Mouse (Mus musculus): ENCODE measurements around the gene Fcmr. TPM values are rescaled to one million over a fixed set of nuclear protein-coding genes. Genes with fewer than 3 reads are reported as not detected.

Gene Fcmr
- total RNA-seq (2021) = 1 to 10 TPM in 1 of 2 experiments, under 1 TPM in 1; 0.63 to 1.2 TPM

DNA sequence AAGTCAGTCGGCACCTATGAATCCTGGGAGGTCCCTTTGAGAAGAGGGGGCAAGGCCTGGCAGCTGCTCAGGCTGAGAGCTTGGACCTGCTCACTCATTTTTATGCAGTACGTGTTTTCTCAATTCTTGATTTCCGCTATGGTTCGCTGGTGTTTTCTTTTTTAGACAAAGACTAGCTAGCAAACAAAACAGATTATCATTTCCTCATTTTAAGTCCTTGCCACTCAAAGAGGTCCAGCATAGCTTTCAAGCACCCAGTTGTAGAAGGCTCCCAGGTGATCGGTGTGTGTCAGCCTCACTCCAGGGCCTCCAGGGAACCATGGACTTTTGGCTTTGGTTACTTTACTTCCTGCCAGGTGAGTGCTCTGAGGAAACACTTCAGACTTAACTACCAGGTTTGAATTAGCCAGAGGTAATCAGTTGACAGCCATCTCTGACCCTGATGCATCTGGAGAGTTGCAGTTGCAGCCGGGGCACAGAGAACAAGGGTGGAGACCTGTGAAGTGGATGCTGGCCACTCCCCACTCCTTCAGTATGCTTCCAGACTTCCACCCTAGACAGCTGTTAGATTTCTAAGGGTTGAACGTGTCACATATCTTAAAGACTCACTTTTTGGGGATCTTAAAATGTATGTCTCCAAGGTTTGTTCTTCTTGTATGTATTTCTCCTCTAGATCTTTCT lies at the start of gene Fcmr:
Fcmr (plus strand) TSS at position 129 of the 681 bp plus-strand sequence.
- DNase-seq = no peak

DNA sequence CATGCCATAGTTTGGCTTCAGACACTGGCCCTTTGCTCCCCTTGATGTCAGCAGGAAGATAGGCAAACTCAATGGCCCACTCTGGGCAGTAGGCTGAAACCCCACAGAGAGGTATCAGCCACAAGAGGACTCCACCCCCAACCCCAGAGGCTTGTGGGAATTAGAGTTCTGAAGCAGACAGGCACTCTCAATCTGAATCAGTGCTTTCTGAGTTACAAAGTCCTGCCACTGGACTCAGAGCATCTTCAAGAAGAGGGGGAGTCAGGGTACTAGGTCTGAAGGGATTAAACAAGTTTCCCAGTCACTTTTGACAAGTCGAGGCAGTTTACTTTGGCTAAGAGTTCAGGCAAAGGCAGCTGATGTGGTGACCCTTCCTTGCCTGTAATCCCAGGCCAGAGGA lies 45.7 kb upstream of the Fcmr start:
- DNase-seq = no peak

DNA sequence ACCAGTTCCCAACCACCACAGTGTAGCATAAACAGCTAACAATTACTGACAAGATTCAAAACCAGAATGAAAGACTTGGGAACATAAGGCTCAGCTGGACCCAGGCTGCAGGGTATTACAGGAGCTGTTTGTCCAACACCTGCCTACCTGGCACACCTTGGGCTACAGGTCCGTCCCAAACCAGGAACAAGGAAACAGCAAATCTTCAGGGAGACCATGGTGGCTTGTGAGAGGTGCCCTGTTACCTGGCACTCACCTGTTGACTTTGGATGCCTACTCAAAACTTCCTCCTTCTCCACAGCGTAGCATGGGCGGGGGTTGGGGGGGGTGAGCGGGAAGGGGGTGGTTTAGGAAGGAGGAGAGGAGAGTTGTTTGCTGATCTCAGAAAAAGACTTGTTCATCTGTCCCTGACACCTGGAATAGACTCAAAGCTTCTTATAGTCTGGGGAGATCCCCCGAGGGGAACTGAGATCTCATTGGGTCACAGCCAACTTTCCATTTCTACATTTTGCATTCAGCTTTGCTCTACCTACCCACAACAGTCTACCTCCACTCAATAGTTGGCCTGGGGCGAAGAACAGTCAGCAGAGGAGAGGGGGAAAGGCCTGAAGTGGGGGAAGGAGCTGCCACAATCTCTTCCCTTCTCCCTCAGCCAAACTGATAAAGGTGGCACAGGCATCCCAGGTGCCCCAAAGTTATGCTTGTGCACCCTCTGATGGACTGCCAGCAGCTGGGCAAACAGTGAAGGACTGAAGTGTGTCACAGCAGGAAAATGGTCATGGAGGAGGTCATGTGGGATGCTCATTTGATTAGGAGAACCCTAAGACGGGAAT lies 44.9 kb upstream of the Fcmr start:
- no peak for DNase-seq

DNA sequence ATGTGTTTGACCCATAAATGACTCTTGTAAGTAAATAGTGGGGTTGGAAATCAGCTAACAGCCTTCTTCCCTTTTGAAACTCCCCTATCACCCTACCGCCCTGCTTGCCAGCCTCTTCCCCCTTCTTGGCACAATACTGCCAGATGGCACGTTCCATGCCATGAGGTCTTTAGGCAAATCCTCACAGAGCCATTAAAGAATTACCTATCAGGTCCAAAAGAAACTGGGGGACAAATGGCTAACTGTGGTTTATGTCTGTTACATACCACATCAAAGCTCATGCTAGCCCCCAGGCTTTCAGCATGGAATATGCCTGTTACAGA lies 44.4 kb upstream of the Fcmr start:
- no peak for DNase-seq

DNA sequence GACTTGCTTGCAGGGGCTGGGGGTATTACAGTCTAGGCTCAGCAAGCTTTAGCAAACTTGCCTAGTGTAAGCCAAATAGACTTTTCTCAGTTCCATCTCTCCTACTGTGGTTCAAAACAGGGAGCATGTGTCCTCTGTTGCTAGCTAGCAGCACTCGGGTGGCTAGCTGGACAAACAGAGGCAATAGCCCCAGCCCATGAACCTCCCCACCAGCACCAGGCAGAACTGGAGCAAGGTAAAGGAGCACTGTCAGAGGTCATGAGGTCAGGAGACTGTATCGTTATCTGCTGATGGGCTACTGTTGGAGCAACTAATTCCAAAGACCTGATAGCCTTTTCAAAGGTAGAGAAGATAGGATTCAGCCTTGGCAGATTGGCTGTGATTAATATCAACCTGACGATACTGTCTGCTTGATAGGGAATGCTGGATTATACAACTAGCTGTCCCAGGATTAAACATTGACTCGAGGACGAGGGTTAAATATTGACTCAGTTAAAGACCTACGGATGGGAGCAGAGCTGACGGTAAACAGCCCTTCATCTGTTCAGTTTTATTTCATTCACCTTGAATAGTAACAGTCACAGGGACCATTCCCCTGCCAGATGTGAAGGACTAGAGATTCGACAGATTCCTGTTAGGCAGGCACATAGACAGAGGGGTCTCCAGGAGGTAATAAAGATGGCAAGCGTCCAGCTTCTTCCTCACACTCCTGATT lies 43.4 kb upstream of the Fcmr start:
- DNase-seq = no peak

DNA sequence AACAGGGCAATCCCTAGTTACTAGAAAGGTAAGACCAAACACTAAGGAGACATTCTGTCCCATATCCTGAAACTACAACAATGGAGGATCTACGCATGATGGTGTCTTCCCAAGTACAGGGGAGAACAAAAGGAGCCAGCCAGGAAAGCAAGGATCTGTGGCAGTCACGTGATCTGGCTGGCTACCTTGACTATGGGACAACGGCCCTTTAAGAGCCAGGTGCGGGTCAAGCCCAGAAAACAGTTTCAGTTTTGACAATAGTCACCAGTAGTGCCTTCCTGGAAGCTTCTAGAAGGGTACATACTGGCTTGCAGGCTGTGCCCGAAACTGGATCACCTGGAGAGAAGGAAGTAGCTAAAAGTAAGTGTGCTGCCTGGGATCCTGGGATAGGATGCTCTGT lies 39.0 kb upstream of the Fcmr start, which contains the start of gene Pigr:
Pigr (plus strand) TSS at position 237 of the 400 bp plus-strand sequence.
- no peak for DNase-seq

DNA sequence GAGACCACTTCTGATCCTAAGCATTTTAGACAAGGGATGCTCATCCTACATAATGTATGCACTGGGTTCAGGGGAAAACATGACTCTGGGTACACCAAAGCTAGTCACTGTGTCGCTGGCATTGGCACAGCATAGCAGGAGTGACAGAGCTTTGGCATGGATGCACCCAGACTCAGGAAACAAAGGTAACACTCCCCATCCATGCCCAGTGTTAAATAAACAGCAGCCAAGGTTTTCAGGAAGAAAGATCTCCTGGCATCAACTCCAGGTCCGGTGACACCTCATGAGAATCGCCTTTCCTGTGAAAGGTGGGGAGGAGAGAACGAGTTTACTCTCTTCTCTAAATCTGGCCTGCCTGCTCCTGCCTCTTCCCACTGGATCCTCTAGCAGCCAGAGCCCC lies 36.8 kb upstream of the Fcmr start:
- no peak for DNase-seq

DNA sequence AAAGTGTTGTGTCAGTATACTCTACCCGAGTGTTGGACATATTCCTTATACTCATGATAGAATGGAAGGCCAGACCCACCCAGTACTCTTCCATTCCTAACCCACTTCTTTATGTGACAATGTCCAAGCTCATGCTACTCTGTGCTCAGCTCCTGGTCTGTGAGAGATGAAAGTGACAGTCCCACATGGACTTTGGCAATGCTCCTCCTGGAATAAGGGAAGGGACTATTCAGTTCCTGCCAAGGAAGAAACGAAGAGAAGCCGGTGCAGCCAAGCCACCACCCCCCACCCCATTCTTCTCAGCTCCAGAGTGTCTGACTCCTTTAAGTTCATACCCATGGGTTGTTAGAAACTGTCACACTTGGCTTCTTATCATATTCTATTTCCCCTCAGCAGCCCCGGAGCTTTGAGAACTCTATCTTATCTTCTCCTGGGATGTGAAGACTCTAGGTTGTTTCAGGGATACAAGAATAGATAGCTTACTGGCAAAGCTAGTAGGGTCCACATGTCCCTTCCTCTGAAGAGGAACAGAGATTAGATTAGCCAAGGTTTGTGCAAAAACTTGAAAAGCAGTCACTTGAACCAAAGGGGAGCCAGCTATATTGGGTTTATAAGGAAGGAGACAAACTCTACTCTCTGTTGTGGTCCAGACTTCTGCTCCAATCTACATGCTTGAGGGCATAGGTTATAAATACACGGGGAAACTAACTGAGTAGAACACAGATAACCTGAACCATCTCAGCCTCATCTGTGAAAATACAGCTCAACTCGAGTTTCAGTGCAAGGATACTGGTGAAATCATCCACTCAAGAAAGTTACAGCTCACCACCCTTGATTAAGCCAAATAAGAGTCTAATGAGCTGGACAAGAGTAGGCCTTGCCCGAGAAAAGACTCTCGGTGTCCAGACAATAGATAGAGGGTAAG lies 35.3 kb upstream of the Fcmr start:
- no peak for DNase-seq

DNA sequence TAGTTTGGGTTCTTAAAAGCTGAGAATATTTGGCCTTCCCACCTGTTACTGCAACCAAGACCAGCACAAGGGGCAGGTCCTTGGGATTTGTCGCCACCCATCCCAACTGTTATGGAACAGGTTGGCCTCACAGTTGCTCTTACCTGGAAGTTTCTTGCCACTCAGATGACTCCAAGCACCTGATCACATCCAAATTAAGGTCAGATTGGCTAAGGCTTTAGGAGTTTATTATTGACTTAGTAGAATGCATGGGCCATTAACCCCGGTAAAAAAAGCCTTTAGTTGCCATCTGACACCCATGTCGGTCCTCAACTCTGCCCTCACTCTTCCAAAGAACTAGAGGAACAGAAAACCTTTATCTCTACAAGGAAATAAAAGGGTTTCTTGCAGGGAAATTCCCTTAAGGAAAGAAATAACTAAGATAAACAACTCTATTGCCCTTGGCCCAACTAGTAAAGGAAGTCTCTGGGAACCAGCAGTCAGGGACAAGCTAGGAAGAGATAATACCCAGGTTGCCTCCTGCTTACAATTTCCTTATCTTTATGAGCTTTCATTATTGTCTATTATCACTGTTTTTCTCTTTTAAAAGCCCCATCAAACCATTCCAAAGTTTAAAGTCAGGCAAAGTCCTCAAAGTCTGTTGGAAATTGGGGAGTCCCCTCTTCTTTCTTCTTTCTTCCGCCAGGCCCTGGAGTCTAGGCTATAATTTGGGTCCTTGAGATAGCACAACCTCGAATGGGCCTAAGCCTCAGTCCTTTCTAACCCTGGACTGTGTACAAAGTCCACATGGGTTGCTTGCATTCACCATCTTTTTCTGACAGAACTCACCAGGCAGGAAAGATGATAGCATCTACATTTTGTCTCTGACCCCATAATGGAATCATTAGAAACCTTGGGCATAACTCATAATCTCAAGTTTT lies 33.0 kb upstream of the Fcmr start:
- DNase-seq = no peak

DNA sequence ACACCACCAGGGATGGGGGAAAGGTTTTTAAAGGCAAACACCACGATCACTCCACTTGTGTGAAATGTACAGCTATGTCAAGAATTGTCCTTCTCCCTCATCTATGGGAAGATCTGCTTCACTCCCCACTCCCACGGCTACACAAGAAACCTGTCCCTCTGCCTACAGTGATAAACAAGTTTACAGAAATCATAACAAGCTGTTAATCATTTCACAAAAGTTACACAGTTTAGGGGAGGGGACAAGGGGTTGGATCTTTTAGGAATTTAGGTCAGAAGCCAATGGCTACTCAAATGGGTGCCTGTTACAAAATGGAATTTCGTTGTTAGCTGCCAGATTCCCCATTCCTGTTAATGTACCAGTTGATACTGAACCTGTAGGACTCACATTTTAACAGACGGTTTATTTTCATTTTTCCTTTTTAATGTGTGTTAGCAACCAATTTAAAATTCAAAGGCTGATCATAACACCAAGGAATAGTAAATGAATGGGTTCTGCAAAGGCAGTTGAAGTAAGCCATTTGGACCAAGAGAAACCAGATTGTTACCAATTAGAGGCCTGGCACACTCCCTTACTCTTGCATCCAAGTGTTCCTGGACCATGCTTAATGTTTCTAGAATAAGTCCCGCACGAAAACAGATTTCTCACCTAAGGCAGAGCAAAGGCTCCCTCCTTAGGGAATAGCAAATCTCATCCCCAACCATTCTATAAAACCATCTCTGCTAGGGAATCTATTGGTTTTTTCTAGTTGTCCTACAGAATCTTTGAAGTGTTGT lies 30.1 kb upstream of the Fcmr start:
- no peak for DNase-seq

DNA sequence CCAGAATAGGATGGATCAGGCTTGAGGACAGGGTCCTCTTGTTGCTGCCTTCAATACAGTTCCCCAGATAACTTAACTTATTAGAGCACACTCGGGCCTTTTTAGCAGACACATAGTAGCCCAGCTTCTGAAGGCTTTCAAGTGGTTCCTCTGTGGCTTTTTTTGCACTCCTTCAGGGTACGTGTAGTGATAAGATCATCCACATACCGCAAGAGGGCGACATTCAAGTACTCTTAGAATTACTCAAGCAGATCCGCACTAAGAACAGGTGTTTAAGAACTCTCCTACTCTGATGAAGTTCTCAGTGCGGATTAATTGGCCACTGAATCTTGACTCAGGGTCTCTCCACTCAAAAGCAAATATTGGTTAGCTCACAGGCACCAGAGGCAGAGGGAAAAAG lies 27.2 kb upstream of the Fcmr start:
- no peak for DNase-seq

DNA sequence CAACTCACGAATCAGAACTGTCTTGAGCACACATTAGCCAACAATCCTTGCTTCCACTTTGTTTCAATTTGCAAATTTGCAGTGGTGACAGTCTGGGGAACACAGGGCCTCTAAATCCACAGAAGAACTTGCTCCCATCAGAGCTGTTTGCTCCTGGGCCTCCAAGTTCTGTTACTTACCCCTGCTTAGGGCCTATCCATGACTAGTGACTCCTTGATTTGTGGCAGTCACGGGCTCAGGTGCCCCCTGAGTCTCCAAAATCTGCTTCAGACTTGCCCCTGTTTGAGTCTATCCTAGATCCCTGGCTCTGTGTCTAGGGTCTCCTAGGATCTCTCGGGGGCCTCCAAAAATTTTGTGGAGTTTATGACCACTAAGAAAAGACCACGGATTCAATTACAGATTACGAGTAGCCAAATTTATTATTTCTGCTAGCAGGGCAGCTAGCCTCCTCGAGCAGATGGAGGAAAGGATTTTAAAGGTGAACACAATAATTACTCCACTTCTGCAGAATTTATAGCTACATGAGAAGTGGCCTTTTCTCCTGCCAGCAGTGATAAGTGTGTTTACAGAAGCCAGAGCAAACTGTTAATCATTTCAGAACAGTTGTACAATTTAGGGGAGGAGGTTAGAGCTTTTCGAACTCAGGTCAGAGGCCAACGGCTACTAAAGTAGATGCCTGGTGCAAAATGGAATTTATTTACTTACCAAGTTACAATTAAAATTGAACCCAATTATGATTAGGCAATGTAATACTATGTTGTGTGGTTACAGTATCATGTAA lies 24.7 kb upstream of the Fcmr start:
- DNase-seq = no peak

DNA sequence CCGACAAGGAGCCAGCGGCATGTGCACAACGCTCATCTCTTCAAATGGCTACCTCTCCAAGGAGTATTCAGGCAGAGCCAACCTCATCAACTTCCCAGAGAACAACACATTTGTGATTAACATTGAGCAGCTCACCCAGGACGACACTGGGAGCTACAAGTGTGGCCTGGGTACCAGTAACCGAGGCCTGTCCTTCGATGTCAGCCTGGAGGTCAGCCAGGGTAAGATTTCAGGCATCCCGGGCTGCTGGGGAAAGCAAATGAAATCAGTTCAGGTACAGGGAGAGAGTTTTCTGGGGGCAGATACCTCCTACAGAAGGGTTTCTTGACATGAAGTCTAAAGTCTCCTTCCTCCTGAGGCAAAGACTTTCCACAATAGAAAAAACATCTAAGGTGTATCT lies 23.8 kb upstream of the Fcmr start:
- DNase-seq = no peak

DNA sequence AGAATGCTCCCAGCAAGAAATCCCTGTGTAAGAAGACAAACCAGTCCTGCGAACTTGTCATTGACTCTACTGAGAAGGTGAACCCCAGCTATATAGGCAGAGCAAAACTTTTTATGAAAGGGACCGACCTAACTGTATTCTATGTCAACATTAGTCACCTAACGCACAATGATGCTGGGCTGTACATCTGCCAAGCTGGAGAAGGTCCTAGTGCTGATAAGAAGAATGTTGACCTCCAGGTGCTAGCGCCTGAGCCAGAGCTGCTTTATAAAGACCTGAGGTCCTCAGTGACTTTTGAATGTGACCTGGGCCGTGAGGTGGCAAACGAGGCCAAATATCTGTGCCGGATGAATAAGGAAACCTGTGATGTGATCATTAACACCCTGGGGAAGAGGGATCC lies 21.0 kb upstream of the Fcmr start:
- no peak for DNase-seq

DNA sequence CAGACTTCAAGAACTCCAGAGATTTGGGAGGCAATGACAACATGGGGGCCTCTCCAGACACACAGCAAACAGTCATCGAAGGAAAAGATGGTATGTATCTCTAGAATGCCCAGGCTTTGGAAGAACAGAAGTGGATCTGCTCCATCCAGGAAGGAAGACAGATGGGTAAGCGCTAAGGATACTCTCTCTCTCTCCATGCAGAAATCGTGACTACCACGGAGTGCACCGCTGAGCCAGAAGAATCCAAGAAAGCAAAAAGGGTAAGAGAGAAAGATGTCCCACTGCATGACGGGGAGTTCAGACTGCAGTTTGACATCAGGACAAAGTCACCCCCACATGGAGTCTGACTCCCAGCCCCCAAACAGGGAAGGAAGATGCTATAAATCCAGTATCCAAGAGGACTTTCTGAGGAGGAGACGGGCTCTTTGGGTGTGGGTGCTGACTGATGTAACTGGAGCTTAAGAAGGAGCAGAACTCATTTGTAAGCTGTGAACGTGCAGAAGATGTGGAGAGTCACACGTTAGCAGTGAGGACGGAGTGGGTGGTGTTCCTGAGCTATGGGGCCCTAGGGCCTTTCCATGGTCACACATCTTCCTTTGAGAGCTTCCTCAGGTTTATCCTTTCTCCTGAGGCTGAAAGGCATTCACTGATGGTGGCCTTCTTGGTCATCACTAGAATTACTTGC lies 15.8 kb upstream of the Fcmr start:
- no peak for DNase-seq

DNA sequence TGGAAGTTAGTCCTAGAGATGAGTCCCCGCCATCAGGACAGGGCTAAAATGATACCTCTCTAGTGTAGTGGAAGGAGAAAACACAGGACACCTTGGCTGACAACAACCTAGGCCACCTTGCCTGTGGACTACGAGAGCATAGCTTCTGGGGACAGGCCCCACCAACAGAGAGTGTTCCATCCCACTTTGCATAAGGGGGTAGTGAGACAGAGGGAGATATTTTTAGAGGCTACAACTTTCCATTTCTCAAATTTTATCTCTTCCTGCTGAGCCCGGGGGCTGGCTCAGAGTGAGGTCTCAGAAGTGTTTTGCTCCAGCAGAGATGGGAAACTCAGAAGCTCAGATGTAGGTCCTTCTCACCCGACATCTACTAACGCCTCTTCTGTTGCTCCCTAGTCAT lies 15.1 kb upstream of the Fcmr start:
- no peak for DNase-seq

DNA sequence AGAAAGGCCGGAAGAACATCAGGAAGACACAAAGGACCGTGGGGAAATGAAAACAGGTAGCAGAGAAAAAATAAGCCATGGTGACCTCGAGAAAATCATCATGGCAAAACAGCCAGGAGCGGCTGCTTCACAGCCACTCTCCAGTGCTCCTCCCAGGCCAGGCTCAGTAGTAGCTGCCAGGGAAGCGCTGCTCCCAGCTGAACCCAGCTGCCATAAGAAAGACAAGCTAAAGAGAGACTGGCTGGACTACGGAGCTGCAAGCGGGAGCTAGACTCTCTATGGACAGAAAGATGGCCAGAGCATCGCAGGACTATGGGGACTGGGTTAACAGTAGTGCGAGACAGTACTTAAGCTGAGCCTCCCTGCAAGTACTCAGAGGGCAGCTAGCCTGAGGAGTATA lies 10.7 kb upstream of the Fcmr start:
- DNase-seq = no peak

DNA sequence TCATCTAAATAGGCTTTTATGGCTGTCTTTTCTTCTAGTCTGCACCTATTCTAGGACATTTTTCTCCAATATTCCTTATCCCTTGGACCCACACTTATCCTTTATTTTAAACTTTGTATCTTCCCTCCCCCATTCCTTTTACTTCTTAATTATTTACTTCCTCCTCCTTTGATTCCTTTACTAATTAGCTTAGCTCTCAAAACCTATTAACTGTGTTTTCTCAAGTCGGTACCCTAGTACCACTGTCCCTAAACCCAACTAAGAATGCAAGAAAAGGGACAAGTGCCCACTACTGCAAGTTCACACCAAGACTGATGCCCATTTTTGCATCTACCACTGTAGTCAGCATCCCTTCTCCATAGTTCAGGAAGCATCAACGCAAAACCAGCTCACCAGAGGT lies 9.7 kb upstream of the Fcmr start:
- DNase-seq = no peak

DNA sequence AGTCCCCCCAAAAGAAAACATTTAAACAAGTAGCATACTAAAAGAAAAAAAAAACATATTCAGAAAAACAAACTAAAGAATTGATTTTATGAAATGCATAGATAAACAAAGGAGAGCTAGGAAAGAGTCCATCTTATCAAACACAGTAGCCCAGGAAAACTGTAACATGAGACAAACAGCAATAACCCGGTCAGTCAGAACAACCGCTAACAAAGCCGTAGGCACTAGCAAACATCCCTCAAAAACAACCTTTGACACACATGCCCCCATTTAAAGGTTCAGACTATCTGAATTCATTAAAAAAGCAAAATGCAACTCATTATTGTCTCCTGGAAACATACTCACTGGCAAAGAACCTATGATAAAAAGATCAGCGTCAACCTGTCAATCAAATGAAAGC lies 8.0 kb upstream of the Fcmr start:
- no peak for DNase-seq
